Mouse (Mus musculus): ENCODE data around the gene Slc7a5. TPM values are rescaled to one million over a fixed set of nuclear protein-coding genes. Genes with fewer than 3 reads are reported as not detected.

The Slc7a5 gene
- polyA plus RNA-seq, 1 experiment, result 80.8 TPM

- no peak for TF ChIP-seq CTCF (IDR thresholded peaks at IDR 0.05; ENCODE audit: low read depth, low read length)
- no peak for TF ChIP-seq POLR2A (IDR thresholded peaks at IDR 0.05; ENCODE audit: insufficient read depth, low read length)
- TF ChIP-seq EP300 (IDR thresholded peaks at IDR 0.05; ENCODE audit: insufficient read depth, low read depth, low read length), result no peak
- Histone ChIP-seq H3K9ac (ENCODE audit: low read depth, poor library complexity, severe bottlenecking) (no peak overlapping the region), H3K4me1 (ENCODE audit: control insufficient read depth, insufficient read depth, low read length) (no peaks in the 10 kb centered on the region), H3K27me3 (ENCODE audit: control insufficient read depth, insufficient read depth, low read length, poor library complexity, severe bottlenecking) (no peaks in the 10 kb centered on the region), H3K27ac (ENCODE audit: insufficient read depth, low read length) (no peak overlapping the region), H3K4me3 (ENCODE audit: low read depth, low read length) (no peak overlapping the region), H3K36me3 (ENCODE audit: control insufficient read depth, insufficient read depth, low read length, poor library complexity, severe bottlenecking) (peaks cover 83% of the 10 kb centered on the region), H3K9me3 (replicated peaks; ENCODE audit: control insufficient read depth, insufficient read depth, low read length, poor library complexity, severe bottlenecking) (no peaks in the 10 kb centered on the region)
Observed at GRCm38 (mm10) chr8:121889810-121890785, 17.4 kb downstream of the Slc7a5 start.

- TF ChIP-seq CTCF (IDR thresholded peaks at IDR 0.05; ENCODE audit: low read depth, low read length), result no peak
- TF ChIP-seq POLR2A (IDR thresholded peaks at IDR 0.05; ENCODE audit: insufficient read depth, low read length), result no peak
- no peak for TF ChIP-seq EP300 (IDR thresholded peaks at IDR 0.05; ENCODE audit: insufficient read depth, low read depth, low read length)
- Histone ChIP-seq H3K4me3 (ENCODE audit: low read depth, low read length) (no peak overlapping the region), H3K9ac (ENCODE audit: low read depth, poor library complexity, severe bottlenecking) (no peak overlapping the region), H3K27ac (ENCODE audit: insufficient read depth, low read length) (no peak overlapping the region), H3K4me1 (ENCODE audit: control insufficient read depth, insufficient read depth, low read length) (no peaks in the 10 kb centered on the region), H3K9me3 (replicated peaks; ENCODE audit: control insufficient read depth, insufficient read depth, low read length, poor library complexity, severe bottlenecking) (no peaks in the 10 kb centered on the region), H3K36me3 (ENCODE audit: control insufficient read depth, insufficient read depth, low read length, poor library complexity, severe bottlenecking) (peaks cover 83% of the 10 kb centered on the region), H3K27me3 (ENCODE audit: control insufficient read depth, insufficient read depth, low read length, poor library complexity, severe bottlenecking) (no peaks in the 10 kb centered on the region)
Observed at GRCm38 (mm10) chr8:121889317-121889716, 18.2 kb downstream of the Slc7a5 start.

GRCm38 (mm10) chr8:121887547-121887946 is 19.9 kb downstream of the Slc7a5 start:
- Histone ChIP-seq H3K9ac (ENCODE audit: low read depth, poor library complexity, severe bottlenecking) (no peak overlapping the region), H3K4me3 (ENCODE audit: low read depth, low read length) (no peak overlapping the region), H3K27me3 (ENCODE audit: control insufficient read depth, insufficient read depth, low read length, poor library complexity, severe bottlenecking) (no peaks in the 10 kb centered on the region), H3K27ac (ENCODE audit: insufficient read depth, low read length) (no peak overlapping the region), H3K9me3 (replicated peaks; ENCODE audit: control insufficient read depth, insufficient read depth, low read length, poor library complexity, severe bottlenecking) (no peaks in the 10 kb centered on the region), H3K36me3 (ENCODE audit: control insufficient read depth, insufficient read depth, low read length, poor library complexity, severe bottlenecking) (peaks cover 82% of the 10 kb centered on the region), H3K4me1 (ENCODE audit: control insufficient read depth, insufficient read depth, low read length) (peaks cover 3% of the 10 kb centered on the region)
- TF ChIP-seq CTCF (IDR thresholded peaks at IDR 0.05; ENCODE audit: low read depth, low read length) (no peak), POLR2A (IDR thresholded peaks at IDR 0.05; ENCODE audit: insufficient read depth, low read length) (no peak), EP300 (IDR thresholded peaks at IDR 0.05; ENCODE audit: insufficient read depth, low read depth, low read length) (peak; percentile 74)

- Histone ChIP-seq H3K4me1 (ENCODE audit: control insufficient read depth, insufficient read depth, low read length) (peaks cover 10% of the 10 kb centered on the region), H3K9me3 (replicated peaks; ENCODE audit: control insufficient read depth, insufficient read depth, low read length, poor library complexity, severe bottlenecking) (no peaks in the 10 kb centered on the region), H3K27me3 (ENCODE audit: control insufficient read depth, insufficient read depth, low read length, poor library complexity, severe bottlenecking) (no peaks in the 10 kb centered on the region), H3K9ac (ENCODE audit: low read depth, poor library complexity, severe bottlenecking) (no peak overlapping the region), H3K27ac (ENCODE audit: insufficient read depth, low read length) (no peak overlapping the region), H3K4me3 (ENCODE audit: low read depth, low read length) (no peak overlapping the region), H3K36me3 (ENCODE audit: control insufficient read depth, insufficient read depth, low read length, poor library complexity, severe bottlenecking) (peaks cover 72% of the 10 kb centered on the region)
- TF ChIP-seq CTCF (IDR thresholded peaks at IDR 0.05; ENCODE audit: low read depth, low read length), result no peak
- TF ChIP-seq POLR2A (IDR thresholded peaks at IDR 0.05; ENCODE audit: insufficient read depth, low read length), result no peak
- no peak for TF ChIP-seq EP300 (IDR thresholded peaks at IDR 0.05; ENCODE audit: insufficient read depth, low read depth, low read length)
Observed at GRCm38 (mm10) chr8:121885433-121885832, 22.1 kb downstream of the Slc7a5 start.

GRCm38 (mm10) chr8:121885001-121885400 is 22.5 kb downstream of the Slc7a5 start:
- Histone ChIP-seq H3K9ac (ENCODE audit: low read depth, poor library complexity, severe bottlenecking) (no peak overlapping the region), H3K9me3 (replicated peaks; ENCODE audit: control insufficient read depth, insufficient read depth, low read length, poor library complexity, severe bottlenecking) (no peaks in the 10 kb centered on the region), H3K27me3 (ENCODE audit: control insufficient read depth, insufficient read depth, low read length, poor library complexity, severe bottlenecking) (no peaks in the 10 kb centered on the region), H3K4me1 (ENCODE audit: control insufficient read depth, insufficient read depth, low read length) (peaks cover 10% of the 10 kb centered on the region), H3K27ac (ENCODE audit: insufficient read depth, low read length) (no peak overlapping the region), H3K4me3 (ENCODE audit: low read depth, low read length) (no peak overlapping the region), H3K36me3 (ENCODE audit: control insufficient read depth, insufficient read depth, low read length, poor library complexity, severe bottlenecking) (peaks cover 70% of the 10 kb centered on the region)
- TF ChIP-seq CTCF (IDR thresholded peaks at IDR 0.05; ENCODE audit: low read depth, low read length), result no peak
- no peak for TF ChIP-seq POLR2A (IDR thresholded peaks at IDR 0.05; ENCODE audit: insufficient read depth, low read length)
- no peak for TF ChIP-seq EP300 (IDR thresholded peaks at IDR 0.05; ENCODE audit: insufficient read depth, low read depth, low read length)

GRCm38 (mm10) chr8:121884181-121884580 is 23.3 kb downstream of the Slc7a5 start:
- Histone ChIP-seq H3K27me3 (ENCODE audit: control insufficient read depth, insufficient read depth, low read length, poor library complexity, severe bottlenecking) (no peaks in the 10 kb centered on the region), H3K27ac (ENCODE audit: insufficient read depth, low read length) (no peak overlapping the region), H3K9ac (ENCODE audit: low read depth, poor library complexity, severe bottlenecking) (no peak overlapping the region), H3K4me1 (ENCODE audit: control insufficient read depth, insufficient read depth, low read length) (peaks cover 10% of the 10 kb centered on the region), H3K9me3 (replicated peaks; ENCODE audit: control insufficient read depth, insufficient read depth, low read length, poor library complexity, severe bottlenecking) (no peaks in the 10 kb centered on the region), H3K4me3 (ENCODE audit: low read depth, low read length) (no peak overlapping the region), H3K36me3 (ENCODE audit: control insufficient read depth, insufficient read depth, low read length, poor library complexity, severe bottlenecking) (peaks cover 70% of the 10 kb centered on the region)
- TF ChIP-seq EP300 (IDR thresholded peaks at IDR 0.05; ENCODE audit: insufficient read depth, low read depth, low read length), result no peak
